Mouse (Mus musculus) kidney, adult 8-10 months (tissue): ENCODE results near the gene Tlk2.
"Not testable (repeated sequence)": the region's sequence is repeated elsewhere in the genome, so short reads cannot be mapped to it uniquely, and the experiment has no call there.

Experiments used
- DNase-seq, 2 experiments: peaks; one replicate each; pipeline ENCODE4 v3.0.0; 2022

Tlk2 gene

DNA sequence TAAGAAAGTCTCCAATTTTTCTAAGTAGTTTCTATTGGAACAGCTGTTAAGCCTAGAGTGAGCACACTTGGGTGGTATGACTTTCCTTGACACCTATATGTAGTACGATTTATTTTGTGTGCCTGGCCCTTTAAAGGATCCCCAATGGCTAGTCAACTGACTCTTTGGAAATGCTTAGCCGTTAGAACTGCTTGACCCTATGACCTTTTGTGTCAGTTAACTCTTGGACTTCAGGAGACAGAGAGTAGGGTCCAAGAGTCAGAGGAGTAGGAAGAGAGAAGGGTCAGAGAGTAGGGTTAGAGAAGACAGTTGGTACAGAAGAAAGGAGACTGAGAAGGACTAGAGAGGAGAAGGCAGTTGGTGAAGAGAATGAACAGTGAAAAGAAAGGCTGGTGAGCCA lies at the start of gene Tlk2:
Gene Tlk2 (plus strand): TSS at position 292 of the 400 bp plus-strand sequence.
- peak; percentile 19 to 71 for DNase-seq

DNA sequence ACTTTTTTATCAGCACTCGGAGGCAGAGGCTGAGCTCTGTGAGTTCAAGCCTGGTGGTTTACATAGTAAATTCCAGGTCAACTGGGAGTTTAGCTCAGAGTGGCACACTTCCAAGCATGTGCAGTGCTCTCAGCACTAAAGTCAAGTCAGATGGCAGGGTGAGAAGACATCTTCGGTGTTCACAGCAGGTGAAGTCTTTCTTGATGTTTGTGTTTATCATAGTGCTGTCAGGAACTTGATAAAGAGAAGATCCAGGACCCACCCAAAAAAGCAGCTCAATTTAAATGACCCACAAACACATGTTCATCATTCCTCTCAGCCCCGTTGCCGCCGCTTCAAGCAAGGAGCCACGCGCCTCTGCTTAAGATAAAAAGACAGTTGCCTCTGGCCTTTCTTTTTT lies 42.9 kb upstream of the Tlk2 start:
- DNase-seq = no peak

DNA sequence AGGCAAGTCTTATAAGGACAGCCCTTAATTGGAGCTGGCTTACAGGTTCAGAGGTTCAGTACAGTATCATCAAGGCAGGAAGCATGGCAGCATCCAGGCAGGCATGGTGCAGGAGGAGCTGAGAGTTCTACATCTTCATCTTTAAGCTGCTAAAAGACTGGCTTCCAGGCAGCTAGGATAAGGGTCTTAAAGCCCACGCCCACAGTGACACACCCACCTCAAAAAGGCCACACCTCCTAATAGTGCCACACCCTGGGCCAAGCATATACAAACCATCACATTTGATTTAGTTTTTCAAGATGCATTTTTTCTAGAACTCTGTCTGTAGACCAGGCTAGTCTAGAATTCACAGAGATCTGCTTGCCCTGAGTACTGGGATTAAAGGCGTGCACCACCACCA lies 41.4 kb upstream of the Tlk2 start:
- DNase-seq = not testable (repeated sequence)

- not testable (repeated sequence) for DNase-seq
Observed at GRCm38 (mm10) chr11:105140512-105140911, 38.1 kb upstream of the Tlk2 start.

GRCm38 (mm10) chr11:105141115-105141514 lies 37.5 kb upstream of the Tlk2 start:
- DNase-seq = no peak

DNA sequence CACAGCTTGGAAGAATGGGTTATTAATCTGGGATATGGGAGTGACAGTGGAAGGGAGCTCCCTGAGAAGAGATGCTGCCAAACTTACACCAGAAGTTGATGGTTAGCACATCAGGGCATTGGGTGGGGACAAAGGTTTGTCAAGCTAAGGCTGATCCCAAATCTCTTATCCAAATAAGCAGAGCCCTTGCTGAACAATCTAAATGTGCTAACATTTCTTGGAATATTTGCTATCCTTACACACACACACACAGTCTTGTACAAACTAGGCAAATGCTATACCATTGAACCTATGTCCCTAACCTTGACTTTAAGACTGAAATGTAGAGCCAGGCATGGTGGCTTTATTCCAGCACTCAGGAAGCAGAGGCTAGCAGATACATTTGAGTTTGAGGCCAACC lies 35.0 kb upstream of the Tlk2 start:
- DNase-seq = no peak

DNA sequence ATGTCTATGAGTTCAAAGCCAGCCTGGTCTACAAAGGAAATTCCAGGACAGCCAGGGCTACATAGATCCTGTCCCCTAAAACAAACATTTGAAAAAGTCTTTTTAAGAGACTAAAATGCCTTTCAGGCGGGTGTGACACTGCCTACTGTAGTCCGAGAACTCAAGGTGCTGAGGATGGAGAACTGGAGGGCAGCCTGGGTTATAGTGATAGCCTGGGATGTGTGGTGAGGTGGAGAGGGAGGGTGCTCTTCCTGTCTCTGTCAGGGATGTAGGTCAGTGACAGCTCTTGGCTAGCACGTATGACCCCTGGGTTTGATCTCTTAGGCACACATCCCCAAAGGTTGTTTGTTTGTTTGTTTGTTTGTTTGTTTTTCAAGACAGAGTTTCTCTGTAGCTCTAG lies 34.5 kb upstream of the Tlk2 start:
- DNase-seq = no peak

DNA sequence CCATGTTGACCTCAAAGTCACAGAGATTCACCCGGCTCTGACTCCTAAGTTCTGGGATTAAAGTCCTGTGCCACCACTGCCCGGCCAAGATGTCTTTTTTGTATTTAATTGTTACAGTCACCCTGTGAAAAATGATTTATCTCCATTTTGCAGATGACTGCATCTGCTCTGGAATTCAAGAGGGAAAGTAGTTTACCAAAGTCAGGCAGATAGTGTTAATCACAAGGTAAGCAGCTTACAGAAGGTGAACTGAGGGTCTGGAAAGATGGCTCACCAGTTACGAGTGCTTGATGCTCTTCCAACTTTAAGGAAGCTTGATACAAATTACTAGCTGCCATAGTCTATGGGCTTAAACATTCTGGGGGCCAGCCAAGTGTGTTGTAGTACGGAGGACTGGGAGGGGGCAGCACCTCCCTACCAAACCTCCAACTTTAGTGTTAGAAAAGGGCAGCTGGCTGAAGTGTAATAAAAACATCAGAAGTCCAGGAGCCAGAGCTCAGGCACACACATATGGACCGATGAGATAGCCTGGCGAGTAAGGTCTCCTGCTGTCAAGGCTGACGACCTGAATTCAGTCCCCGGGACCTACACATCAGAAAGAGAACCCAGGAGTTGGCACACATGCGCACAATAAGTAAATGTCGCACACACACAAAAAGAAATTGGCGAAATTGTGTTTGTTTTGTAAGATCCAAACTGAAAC lies 33.9 kb upstream of the Tlk2 start:
- DNase-seq = no peak

DNA sequence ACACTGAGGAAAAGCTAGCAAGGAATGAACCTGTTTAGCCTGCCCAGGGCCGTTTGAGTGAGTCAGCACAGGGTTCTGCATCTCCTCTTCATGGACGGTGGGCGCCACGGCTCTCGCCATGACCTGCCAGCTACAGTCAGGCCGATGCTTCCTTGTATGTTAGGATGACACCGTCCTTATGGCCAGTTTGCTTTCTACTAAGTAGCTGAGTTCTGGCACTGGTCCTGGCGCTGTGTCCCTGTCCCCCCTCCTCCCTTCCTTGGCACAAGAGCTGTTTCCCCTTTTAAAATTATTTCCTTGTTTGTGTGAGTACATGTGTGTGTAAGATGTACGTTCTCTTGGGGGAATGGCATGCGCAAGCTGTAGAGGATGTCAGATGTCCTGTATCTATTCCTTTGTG lies 33.4 kb upstream of the Tlk2 start:
- DNase-seq = no peak

GRCm38 (mm10) chr11:105146593-105146992 lies 32.0 kb upstream of the Tlk2 start, which contains the start of gene Gm10842:
Gene Gm10842, plus strand, starts transcription at chr11:105146893.
- DNase-seq = no peak

DNA sequence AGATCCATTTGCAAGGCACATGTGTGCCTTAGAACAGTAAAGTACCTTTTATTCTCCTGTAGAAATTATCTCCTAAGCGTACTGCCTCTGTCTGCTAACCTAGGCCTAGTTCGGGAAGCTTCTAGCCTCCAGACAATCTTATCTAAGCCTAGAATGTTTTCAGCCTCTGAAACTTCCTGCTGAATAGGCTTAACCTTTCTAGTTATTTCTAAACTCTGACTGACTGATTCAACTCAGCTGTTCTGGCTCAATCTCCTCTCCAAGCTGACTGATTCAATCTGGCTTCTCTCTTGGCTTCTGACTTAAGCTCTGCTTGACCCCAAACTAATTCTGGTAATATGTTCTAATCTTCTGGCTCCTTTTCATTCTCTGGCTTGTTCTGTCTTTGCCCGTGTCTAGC lies 29.3 kb upstream of the Tlk2 start:
- no peak for DNase-seq

- no peak for DNase-seq
Observed at GRCm38 (mm10) chr11:105149766-105150165, 28.8 kb upstream of the Tlk2 start.

DNA sequence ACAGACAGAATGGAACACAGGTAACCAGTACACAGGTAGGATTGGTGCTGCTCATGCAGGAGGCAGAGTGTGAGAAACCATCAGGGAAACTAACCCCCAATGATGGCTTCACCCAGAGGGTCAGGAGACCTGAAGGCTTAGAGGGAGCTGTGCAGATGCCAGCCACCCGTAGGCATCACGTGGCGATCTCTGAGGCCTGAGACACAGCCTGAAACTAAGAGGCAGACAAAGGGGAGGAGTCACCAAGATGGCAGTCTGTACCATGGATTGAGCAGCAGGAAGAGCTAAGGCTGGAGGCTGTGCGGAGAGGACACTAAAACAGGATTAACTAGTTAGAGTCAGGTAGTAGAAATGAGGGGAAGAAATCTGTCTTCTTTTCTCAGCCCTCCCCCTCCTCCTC lies 27.9 kb upstream of the Tlk2 start:
- no peak for DNase-seq

DNA sequence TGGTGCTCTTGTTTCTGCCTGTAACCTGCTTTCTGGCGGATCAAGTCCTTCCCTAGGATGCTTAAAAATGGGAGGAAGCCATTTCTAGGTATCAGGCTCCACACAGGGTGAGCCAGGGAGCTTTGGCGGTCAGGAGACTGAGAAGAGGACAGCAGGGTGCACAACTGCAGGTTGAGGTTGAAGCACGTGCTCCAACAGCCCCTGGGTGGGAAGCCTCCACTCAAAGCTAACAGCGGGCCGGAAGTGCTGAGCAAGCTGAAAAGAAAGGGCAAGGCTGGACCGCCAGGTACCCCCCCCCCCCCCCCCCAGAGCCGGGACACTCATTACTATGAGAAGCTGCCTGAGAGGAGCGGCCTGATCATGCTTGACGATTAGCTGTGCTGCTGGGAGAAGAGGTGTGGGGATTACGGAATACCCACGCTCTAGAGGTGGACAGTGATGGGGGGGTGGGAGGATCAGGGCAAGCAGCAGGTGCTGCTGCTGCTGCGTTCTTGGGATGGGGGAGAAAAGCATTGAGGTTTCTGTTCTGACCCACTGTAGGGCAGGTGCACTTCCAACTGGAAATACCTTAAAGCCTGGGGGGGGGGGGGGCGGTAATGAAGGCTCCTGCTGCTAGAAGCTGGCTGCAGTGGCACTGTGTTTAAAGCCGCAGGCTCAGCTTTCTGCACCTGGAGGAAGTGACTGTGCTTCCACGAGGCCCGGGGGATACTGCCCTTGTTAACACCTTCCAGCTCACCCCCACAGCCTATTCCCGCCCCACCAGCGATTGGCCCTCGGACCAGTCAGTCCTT lies 27.2 kb upstream of the Tlk2 start:
- DNase-seq = no peak

- DNase-seq = no peak
Observed at GRCm38 (mm10) chr11:105152017-105152300, 26.6 kb upstream of the Tlk2 start.

- DNase-seq = no peak
Observed at GRCm38 (mm10) chr11:105152357-105152899, 26.2 kb upstream of the Tlk2 start.

GRCm38 (mm10) chr11:105153068-105153833 lies 25.4 kb upstream of the Tlk2 start:
- peak; percentile 50 to 61 for DNase-seq

DNA sequence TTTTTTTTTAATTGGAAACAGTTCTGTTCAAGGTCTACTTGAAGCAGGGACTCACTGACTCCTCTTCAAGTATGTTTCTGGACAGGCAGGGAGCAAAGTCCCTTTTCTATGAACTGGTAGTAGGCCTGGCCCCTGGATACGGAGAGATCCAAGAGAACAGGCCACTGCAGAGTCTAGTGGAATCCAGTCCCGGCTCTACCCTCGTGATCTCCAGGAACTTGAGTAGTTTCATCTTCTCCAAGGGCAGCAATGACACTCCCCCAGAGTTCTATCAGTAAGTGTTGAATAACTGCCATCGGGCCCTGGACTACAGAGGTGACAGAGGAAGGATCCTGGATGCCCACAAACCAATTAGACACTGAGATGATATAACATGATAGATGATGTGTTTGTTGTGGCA lies 22.7 kb upstream of the Tlk2 start:
- peak; percentile 63 to 77 for DNase-seq

GRCm38 (mm10) chr11:105156748-105157267 lies 21.8 kb upstream of the Tlk2 start:
- peak in 1 of 2 experiments; percentile 19 for DNase-seq

DNA sequence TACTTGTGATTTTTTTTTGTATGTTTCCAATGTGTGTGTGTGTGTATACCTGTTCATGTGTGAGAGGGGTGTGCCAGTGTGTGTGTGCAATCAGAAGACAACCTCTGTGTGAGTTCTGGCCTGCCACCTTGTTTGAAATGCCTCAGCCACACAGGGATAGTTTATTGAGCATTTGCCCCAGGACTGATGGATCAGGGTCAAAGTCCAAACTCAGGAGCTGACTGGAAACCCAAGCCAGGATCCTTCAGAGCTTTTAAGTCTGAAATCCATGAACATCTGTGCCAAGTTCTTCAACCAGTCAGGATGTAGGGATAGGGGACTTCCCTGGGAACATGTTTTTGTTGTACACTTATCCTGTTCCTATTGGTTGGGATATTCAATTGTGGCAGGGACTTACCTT lies 20.6 kb upstream of the Tlk2 start:
- DNase-seq = peak; percentile 13 to 38

DNA sequence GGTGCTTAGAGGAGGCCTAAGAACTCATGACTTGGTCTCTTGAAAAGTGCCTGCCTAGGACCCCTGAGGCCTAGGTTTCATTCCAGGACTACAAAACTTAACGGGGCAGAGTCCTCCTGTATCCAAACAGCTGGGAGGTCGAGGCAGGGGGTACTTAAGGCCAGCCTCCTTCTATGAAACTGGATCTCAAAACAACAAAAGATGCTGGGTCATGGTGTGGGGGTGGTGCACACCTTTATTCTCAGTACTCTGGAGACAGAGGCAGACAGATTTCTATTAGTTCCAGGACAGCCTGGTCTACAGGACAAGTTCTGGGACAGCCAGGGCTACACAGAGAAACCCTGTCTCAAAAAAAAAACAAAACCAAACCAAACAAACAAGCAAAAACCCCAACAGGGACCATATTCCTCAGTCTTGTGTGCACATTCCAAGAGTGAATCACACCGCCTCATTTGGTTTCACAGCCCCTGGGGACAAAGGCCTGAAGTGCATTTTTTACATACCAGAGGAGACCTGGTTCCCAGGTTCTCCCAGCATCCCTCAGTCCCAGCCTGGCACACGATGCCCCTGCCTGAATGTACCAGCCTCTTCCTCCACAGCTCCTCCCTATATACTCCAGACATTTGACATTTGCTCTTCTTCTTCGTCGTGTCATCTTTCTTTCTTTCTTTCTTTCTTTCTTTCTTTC lies 18.8 kb upstream of the Tlk2 start:
- DNase-seq = peak in 1 of 2 experiments; percentile 26

DNA sequence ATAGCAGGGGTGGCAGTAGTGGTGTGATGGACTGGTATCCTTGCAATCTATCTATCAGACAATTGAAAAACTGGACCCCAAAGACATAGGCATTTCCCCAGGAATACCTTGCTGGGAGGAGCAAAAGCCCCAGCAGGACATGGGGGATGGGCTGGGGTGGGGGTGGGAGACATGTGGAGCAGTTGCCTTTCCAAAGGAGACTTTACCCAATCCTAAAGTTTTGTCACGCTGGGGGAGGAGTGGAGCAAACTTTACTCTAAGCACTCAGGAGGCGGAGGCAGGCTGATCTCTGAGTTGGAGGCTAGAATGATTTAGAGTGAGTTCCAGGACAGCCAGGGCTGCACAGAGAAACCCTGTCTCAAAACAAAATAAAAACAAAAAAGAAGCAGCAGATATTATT lies 17.2 kb upstream of the Tlk2 start:
- DNase-seq = no peak
